Mouse (Mus musculus) mesoderm, embryonic 11.5 days (tissue): ENCODE data around the gene Cyp4f15.
"Not testable (repeated sequence)": the region's sequence is repeated elsewhere in the genome, so short reads cannot be mapped to it uniquely, and the experiment has no call there.

Experiments used
- DNase-seq: peaks from one replicate; pipeline ENCODE4 v3.0.0-alpha.2; 2012; ENCODE audit warnings: low read depth, low spot score

Gene Cyp4f15

GRCm38 (mm10) chr17:32685048-32685750 is at the start of gene Cyp4f15:
Gene Cyp4f15, plus strand, starts transcription at chr17:32685627.
- DNase-seq = peak; percentile 19

GRCm38 (mm10) chr17:32636341-32636740 is 49.1 kb upstream of the Cyp4f15 start:
- DNase-seq = no peak

GRCm38 (mm10) chr17:32637151-32637550 is 48.3 kb upstream of the Cyp4f15 start:
- no peak for DNase-seq

DNA sequence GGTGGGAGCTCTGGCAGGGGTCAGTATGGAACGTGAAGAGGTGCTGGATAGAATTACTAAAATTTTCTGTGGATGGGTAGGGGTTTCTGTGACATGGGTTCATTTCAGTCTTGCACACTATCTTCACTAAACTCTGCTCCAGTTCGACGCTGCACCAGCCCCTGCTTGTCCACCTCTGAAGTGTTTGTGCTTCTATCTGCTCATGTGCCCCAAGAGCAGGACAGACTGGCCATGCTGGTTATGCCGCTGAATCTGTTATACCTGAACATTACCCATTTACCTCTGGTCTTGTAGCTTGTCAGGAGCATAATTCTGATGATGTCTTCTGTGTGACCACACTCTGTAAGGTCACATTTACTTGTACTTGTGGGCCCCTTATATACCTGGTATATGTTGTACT is 38.8 kb upstream of the Cyp4f15 start:
- no peak for DNase-seq

- DNase-seq = no peak
These were observed 31.6 kb upstream of the Cyp4f15 start for GRCm38 (mm10) chr17:32653860-32654259.

GRCm38 (mm10) chr17:32657041-32657440 is 28.4 kb upstream of the Cyp4f15 start:
- DNase-seq = no peak

DNA sequence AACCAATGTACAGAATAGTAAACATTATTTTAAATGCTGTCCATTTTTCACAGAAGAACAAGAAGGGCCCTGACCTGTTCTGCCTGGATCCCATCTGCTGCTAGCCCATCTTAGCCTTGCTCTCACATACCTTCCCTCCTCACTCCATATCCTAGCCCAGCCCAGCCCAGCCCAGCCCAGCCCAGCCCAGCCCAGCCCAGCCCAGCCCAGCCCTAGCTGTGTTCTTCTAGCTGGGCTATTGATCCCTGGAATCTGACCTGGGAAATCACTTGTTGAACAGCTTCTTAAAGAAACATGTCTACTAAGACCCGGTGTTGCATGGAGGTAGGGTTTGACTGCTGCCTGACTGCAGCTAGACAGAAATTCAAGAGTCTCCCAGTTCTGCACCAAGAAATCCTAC is 27.2 kb upstream of the Cyp4f15 start:
- no peak for DNase-seq

GRCm38 (mm10) chr17:32658712-32659111 is 26.7 kb upstream of the Cyp4f15 start, which contains the start of gene Cyp4f40:
Gene Cyp4f40, plus strand, starts transcription at chr17:32658900.
- DNase-seq = no peak

DNA sequence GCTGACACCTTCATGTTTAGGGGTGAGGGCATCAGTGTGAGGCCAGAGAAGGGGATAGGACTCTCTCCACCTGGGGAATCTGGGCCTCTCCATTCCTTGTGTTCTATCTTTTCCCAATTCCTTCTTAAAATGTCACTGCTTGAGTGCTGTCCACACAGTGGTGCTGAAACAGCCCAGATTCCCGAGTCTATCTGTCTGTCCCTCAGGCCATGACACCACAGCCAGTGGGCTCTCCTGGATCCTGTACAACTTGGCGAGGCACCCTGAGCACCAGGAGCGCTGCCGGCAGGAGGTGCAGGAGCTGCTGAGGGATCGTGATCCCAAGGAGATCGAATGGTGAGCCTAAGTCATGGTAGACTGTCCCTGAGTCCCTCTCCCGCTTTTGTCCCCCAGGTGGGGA is 11.5 kb upstream of the Cyp4f15 start:
- DNase-seq = no peak

DNA sequence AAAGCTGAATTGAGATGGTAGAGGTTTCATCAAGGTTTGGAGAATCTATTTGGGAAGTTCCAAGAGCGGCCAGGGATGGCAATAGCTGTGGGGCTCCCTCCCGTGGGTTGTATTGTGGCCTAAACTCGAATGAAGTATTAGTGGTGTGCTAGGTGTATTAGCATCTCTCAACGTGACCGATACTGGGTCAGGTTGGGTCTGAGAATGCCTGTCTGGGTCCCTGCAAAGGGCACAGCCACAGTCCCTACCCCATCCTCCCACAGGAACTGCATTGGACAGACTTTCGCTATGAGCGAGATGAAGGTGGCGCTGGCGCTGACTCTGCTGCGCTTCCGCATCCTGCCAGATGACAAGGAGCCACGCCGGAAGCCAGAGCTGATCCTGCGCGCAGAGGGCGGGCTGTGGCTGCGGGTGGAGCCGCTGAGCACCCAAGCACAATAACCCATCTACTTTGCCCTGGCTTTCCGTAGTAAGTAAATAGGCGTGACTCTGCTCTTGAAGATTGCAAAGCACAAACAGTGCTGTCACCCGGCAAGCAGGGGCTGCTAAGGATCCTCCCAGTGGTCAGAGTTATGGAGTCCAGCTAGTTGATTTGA is 9.3 kb upstream of the Cyp4f15 start:
- DNase-seq = peak; percentile 2

- DNase-seq = peak; percentile 58
These were observed 5.0 kb upstream of the Cyp4f15 start for GRCm38 (mm10) chr17:32680404-32680803.

GRCm38 (mm10) chr17:32686722-32687121 is 1.3 kb downstream of the Cyp4f15 start:
- no peak for DNase-seq

DNA sequence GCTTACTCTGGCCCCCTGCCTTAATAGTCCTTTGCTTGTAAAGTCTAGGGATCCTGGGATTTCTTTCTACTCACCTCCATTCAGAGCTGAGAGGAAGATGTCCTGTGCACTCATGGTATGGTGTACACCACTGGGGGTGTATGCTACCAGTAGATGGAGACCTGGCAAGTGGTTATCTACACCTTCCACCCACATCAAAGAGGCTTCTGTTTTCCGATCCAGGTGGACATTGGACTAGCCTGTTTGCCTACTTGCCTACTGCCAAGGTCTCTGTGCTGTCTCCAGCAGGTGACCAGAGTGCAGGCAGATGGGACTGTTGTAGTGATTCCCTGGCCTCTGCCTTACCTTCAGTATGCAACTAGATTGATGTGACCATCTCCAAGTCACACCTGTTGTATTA is 5.5 kb downstream of the Cyp4f15 start:
- no peak for DNase-seq

DNA sequence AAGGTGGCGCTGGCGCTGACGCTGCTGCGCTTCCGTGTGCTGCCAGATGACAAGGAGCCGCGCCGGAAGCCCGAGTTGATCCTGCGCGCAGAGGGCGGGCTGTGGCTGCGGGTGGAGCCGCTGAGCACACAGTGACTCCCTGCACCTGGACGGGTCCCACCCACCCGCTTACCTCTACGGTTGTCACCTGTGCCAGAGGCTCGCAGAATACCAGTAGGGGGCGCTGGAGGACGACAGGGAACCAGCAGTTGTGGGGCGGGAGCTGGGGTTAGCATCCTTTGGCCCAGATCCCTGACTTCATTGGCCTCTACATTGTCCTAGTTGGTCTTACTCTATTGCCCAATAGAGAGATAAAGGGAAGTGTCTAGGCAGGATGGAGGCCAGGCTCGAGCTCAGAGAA is 17.4 kb downstream of the Cyp4f15 start:
- DNase-seq = no peak

GRCm38 (mm10) chr17:32710541-32710940 is 25.1 kb downstream of the Cyp4f15 start:
- DNase-seq = not testable (repeated sequence)

DNA sequence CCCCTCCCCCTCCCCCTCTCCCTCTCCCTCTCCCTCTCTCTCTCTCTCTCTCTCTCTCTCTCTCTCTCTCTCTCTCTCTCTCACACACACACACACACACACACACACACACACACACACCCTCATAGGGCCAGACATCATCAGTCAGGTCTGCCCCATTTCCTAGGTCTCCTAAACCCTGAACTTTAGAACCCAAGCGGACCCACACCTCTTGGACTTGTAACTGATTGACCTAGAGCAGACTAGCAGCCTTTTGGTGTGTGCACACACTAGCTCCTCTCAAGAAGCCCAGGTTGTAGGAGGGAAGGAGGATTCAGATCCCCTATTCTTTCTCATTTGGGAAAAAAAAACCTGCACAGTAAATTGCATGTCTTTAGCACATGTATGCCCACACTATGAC is 36.7 kb downstream of the Cyp4f15 start:
- not testable (repeated sequence) for DNase-seq

- no peak for DNase-seq
These were observed 37.3 kb downstream of the Cyp4f15 start for GRCm38 (mm10) chr17:32722771-32723170.

- not testable (repeated sequence) for DNase-seq
These were observed 40.9 kb downstream of the Cyp4f15 start for GRCm38 (mm10) chr17:32726360-32726759.

DNA sequence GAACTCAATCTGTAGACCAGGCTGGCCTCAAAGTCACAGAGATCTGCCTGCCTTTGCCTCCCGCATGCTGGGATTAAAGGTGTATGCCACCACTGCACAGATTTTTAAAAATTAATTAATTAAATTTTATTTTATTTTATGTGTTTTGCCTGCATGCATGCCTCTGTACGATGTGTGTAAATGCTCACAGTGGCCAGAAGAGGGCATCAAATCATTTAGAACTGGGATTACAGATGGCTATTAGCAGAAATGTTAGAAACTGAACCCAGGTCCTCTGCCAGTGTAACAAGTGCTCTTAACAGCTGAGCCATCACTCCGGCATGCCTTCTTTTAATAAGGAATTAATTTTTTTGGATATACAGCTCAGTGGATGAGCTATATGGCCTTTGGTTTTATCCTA is 43.6 kb downstream of the Cyp4f15 start:
- no peak for DNase-seq

DNA sequence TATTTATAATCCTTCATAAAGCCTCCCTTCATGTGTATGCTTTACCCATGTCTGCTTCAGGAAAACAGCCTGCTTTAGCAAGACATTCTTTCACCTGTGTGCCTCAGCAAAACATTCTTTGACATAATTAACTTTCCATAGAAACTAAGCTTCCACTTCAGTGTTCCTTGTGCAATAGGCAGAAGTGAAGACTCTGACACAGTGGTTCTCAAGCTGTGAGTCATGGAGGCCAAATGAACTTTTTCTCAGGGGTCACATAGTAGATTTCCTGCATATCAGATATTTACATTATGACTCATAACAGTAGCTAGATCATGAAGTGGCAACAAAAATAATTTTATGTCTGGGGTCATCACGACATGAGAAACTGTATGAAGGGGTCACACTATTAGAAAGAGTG is 53.0 kb downstream of the Cyp4f15 start:
- DNase-seq = no peak

GRCm38 (mm10) chr17:32741057-32741456 is 55.6 kb downstream of the Cyp4f15 start:
- no peak for DNase-seq

- DNase-seq = no peak
These were observed 65.2 kb downstream of the Cyp4f15 start for GRCm38 (mm10) chr17:32750611-32751010.
